Mouse (Mus musculus) CD4-positive, CD25-positive, alpha-beta regulatory T cell, adult 4 months (primary cell): ENCODE measurements around the gene Adamts12. TPM values are rescaled to one million over a fixed set of nuclear protein-coding genes. Genes with fewer than 3 reads are reported as not detected.

Experiments
- ATAC-seq: one replicate; pipeline ENCODE4 v1.8.0; 2017
- polyA plus RNA-seq, 2 experiments: library from polyadenylated mRNA; unstranded; fragments of 100-300 nt; shearing (Covaris generic); gene quantifications; one replicate each; pipeline ENCODE4 v1.2.1; 2017

The Adamts12 gene
- under 1 TPM in 1 of 2 experiments, not detected in 1; 0.13 TPM for polyA plus RNA-seq

DNA sequence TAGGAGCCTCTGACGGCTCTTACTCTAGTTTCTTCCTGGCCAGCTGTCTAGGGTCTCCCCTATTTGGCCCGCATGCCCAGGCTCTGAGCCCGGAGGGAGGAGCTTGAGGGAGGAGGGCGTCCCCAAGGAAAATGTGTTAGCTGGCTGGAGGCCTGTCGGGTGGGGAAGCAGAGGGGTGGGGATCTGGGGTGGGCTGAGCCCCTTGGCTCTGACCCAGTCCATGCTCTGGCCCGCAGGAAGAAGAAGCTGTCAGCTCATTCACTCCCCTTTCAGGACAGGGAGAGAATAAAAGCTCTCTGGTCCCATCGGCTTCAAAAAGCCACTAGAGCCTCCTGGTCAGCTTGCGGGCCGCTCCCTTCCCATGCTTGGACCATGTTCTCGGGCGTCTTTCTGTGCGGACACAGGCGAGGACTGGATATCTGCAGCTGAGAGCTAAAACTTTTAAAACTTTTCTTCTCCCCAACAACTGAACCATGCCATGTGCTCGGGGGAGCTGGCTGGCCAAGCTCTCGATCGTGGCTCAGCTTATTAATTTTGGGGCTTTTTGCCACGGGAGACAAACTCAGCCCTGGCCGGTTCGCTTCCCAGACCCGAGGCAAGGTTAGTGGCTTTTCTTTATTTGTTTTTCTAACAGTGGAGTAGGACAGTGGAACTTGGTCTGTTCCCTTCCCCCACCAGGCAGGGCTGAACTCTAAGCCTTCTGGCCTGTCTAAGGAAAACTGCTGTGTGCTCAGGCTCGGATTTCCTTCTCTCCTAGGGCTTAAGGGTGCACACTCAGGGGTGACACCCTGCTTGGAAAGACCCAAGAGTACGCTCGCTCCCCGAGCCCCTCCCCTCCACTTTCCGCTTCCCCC lies at the start of gene Adamts12:
TSS of gene Adamts12 (plus strand) at position 233 of the 854 bp plus-strand sequence.
- no peak for ATAC-seq

DNA sequence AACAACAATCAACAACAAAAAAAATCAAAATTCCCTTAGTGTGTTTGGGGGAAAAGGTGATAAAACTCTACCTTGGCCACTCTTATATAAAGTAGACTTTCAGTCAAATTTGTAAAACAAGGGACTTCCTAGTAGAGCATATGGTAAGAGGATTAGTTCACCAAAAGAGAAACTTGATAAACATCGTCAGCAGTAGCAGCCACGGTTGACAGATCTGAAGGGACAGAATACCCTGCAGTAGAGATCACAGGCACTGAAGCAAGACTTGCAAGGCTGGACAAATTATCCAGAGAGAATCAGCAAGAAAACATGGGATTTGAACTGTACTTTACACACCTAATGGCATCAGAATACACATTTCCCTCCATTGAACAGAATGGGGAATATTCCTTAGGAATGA lies 49.7 kb upstream of the Adamts12 start:
- no peak for ATAC-seq

DNA sequence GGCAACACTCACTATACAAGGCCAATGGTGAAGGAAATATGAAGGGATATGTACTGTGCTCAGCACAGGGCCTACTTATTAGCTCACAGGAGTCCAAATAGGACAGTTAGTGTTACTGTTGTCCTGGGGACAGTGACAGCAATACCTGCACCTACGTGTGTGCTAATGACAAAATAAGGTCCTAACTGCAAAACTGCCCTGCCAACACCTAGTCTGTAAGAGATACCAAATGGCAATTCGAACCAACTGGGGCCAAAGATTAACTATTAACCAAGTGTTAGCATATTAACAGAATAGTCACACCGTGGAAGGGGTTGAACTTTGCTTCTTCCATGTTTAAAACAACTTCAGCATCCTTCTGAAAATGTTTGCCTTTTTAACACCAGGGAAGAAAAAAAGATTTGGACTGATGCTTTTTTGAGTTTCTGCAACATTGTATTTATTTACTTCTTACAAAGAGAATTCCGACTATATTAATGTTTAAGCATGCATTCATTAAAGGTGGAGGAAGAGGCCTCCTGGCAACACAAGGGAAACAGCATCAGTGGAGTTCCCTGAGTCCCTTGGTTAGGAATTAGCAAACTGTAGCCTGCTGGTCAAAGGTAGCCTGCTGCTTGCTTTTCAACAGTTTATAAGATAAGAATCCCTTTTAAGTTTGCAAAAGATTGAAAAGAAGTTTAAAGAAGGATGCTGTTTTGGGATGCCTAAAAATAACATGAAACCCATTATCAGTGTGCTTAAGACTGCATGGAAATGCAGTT lies 37.6 kb upstream of the Adamts12 start:
- no peak for ATAC-seq

DNA sequence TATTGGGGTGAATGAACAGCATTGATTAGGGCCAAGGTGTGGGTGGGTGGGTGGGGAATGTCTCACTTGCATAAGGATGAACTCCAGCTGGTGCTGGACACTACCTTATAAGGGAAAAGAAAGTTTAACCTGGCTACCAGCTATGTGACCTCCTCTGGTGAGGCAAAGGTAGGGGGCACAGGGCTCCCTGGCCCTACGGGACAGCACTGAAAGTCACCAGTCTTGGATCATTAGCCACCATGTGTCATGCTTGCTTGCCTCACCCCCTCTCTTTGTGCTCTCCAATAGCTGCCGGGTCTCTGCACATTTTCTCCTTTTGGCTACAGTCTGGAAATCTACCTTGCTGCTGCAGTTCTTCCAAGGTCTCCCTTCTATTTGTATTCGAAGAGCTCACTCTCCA lies 34.4 kb upstream of the Adamts12 start:
- ATAC-seq: no peak

- no peak for ATAC-seq
Observed at GRCm38 (mm10) chr15:11035947-11036474, 28.6 kb upstream of the Adamts12 start.

DNA sequence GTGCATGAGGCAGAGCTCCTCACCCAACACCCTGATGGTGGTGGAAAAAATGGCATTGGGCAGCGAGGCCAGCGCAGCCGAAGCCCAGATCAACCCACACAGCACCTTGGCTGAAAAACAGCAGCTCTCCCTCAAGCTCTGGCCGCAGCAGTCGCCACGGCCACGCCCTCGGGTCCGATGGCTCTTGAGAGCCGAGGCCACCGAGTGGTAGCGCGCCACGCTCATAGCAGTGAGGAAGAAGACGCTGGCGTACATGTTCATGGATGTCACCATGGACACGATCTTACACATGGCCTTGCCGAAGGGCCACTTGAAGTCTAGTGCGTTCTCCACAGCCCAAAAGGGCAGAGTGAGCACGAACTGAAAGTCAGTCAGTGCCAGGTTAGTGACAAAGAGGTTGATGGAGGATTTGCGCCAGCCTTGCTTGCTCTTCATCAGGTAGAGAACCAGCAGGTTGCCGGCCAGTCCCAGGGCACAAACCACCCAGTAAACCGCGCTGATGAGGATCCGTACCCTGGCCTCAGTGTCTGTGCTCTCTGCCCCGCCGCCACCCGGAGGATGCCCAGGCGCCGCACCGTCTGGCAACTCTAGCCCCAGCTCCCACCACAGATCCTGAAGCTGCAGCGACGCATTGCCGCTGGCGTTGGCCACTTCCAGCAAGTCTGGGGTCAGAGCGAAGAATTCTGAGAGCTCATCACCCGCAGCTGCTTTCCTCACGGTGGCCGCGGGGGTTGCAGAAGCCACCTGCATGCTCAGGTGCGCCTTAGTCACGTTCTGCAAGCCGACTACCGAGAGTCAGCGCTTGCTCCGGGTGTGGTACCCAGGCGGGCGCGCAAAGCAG lies 27.8 kb upstream of the Adamts12 start:
- ATAC-seq: no peak

GRCm38 (mm10) chr15:11037376-11037695 lies 27.3 kb upstream of the Adamts12 start:
- no peak for ATAC-seq

DNA sequence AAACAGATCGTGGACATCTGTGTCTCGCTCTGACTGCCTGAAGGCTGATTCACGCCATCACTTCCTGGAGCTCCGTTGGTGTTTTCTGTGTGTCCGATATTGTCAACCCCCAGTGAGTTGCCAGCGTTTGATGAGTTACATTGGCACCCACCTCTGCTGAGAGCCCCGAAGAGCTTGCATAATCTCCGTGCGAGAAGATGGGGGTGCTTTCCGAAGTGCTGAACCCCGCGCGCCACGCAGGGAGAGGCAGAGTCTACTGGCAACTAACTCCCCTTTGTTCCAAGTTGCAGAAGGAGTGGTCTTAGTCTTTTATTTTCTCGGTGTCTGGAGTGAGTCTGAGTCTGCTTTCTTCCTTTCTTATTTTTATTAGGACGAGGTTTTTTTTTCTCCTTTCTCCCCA lies 26.9 kb upstream of the Adamts12 start, which contains the start of gene Rxfp3:
TSS of gene Rxfp3 (minus strand) at position 281 of the 400 bp plus-strand sequence.
- ATAC-seq: no peak

- no peak for ATAC-seq
Observed at GRCm38 (mm10) chr15:11038476-11038875, 26.1 kb upstream of the Adamts12 start.

DNA sequence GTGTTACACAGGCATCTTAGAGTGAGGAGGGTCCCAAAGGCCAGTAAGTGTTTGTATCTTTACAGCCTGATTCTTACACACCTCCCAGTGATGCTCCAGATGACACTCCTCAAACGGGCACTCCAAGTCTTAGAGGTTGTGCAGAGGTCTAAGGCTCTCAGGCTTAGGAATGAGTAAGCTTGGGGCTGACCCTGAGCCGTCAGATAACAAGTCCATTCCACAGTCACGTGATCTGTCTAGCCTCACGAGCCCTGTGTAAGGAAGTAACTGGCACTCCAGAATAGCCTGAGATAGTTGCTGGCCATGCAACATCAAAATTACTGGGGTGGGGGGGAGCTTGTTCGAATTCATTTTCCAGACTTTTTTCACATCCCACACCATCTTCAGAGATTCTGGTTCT lies 24.5 kb upstream of the Adamts12 start:
- ATAC-seq: no peak

DNA sequence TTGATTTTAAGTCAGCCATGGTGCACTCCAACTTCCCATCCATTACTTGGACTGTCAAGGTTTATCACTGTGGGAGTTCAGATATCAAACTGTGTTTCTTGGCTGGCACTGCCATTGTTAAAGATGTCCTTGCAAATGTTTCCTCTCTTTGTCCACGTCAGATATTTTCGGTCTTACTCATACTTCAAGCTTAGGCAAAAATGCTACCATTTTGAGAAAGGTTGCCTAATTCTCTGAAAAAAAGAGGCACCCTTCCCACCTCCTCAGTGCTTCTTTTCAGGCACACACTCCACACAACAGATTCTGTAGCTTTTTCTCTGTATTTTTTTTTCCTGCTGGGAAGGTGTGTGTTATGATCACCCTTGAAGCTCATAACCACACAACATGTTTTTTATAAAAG lies 23.4 kb upstream of the Adamts12 start:
- ATAC-seq: no peak

GRCm38 (mm10) chr15:11042828-11043227 lies 21.8 kb upstream of the Adamts12 start:
- ATAC-seq: no peak

DNA sequence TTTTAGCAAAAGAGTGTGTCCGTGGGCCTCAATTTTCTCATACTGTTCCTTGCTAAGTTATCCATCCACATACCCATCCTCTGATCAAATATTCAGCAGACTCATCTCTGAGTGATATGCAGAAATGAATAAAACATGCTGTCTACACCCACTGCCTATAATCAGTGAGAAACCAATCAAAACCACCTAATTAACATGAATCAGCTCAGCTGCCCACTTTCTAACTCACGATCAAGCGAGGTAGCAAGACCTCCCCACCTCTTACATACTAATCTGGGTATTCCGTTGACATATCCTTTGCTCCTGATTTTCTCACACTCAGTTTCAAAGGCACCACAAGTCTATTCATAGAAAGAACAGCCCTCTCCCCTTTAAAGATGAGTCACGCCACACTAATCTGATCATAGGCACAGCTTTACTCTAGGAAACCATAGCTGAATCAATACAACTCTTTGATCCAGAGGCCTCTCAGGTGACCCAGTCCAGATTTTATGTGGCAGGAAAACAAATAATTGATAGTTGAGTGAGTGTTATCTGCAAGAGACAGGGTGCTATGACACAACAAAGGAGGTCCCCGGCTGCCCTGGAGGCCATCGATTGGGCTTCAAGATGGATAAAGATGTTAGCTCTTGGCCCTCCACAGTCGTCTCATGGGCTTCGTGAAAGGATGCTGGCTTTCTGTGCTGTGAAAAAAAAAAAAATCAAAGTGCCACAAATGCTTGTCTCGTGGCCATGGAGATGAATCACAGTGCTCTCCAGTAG lies 10.7 kb upstream of the Adamts12 start:
- ATAC-seq: no peak

DNA sequence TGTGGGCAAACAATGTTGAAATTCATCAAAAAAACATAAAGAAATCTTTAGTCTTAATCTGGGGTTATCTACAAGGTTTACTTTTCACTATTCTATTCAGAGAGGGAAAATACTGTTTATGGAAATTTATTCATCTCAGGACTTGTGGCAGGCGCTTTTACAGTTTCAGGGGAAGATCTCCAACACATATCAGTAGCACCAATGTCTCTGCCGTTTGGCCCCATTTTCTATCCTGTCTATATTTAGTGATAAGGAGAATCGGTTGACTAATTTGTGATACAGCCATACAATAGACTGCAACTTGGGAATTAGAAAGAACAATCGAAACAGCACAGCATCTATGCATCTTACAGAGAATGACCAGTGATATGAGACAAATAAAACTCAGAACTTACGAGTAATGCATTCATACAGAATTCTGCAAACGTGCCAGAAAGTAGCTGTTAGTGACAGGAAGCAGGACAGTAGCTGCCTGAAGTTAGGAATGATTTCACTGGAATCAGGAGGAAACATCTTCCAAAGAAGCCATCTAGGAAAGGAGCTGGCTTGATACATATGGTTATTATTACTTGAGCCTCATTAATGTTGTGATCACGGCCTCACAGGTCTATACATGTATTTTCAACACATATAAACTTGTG lies 10.0 kb upstream of the Adamts12 start:
- ATAC-seq: no peak

- no peak for ATAC-seq
Observed at GRCm38 (mm10) chr15:11062903-11063302, 1.7 kb upstream of the Adamts12 start.

GRCm38 (mm10) chr15:11064160-11064557 lies 431 bp upstream of the Adamts12 start:
- no peak for ATAC-seq

- ATAC-seq: no peak
Observed at GRCm38 (mm10) chr15:11065528-11066171, 1.1 kb downstream of the Adamts12 start.

DNA sequence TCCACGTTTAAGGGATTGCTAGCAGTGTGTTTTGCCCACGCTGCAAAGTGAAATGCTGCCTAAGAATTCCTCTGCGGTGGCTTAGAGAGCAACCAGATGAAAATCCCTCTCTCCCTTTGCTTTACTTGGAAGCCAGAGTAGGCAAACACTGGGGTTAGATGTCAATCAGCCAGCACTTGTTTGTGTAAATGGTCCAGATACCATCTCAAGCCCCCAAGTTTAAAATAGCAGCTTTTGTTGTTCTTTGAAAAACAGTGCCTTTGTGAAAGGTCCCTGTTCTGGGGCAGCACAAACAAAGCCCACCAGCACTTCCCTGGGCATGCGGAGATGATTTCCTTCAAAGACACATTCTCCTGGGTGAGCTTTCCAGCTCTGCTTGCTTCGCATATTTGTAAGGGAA lies 1.7 kb downstream of the Adamts12 start:
- ATAC-seq: no peak

DNA sequence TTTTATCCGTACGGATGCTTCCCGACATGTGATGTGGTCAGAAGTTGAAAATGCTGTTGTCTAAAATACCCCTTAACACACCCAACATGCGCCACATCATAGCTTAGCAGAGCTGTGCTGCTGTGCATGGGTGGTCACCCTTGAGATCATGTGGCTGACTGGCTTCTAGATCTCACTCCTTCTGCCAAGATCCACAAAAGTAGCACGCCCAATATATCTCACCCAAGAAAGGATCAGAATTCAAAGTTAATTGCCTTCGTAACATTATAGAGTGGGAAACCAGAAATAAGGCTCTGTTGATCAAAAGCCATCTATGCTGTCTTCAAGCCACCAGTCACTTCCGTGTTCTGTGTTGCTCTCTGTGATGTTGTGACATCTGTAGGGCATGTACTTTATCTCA lies 3.3 kb downstream of the Adamts12 start:
- ATAC-seq: no peak

- no peak for ATAC-seq
Observed at GRCm38 (mm10) chr15:11075726-11076361, 11.3 kb downstream of the Adamts12 start.
